Mouse (Mus musculus) liver, embryonic 14.5 days (tissue): ENCODE data around the gene Evpl.

ENCODE experiments used
- CTCF ChIP-seq: IDR thresholded peaks from 2 replicates; pipeline ENCODE4 v1.5.1; 2016; ENCODE audit warnings: antibody characterized with exemption, low read depth, control low read depth
- EP300 ChIP-seq: IDR thresholded peaks from 2 replicates; pipeline ENCODE4 v1.6.1; 2016; ENCODE audit warnings: antibody characterized with exemption, low read depth

DNA sequence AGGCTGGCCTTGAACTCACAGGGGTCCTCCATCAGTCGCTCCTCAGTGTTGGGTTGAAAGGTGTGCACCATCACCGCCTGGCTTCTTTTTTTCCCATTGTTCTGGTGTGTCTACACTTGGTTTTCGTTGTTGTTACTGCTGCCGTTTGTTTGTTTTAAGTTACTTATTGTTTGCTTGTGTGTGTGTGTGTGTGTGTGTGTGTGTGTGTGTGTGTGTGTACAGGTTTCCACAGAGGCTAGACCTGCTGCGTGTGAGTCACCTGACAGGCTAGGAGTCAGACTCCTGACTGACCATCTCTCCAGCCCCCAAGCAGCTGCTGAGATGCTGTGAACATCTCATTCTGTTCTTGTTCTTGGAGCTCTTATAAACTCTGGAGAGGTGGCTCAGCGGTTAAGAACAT is 25.0 kb downstream of the Evpl start:
- TF ChIP-seq CTCF, result no peak
- TF ChIP-seq EP300, result no peak
